Mouse (Mus musculus): ENCODE measurements around the gene Paf1. TPM values are rescaled to one million over a fixed set of nuclear protein-coding genes. Genes with fewer than 3 reads are reported as not detected.

The Paf1 gene
- total RNA-seq, 2 experiments from 2014 or later = 62.4 to 64.0 TPM

- intact Hi-C loops (cut with DNase I) = no loop called here
- DNase-seq (ENCODE audit: low spot score in 2 of 2) = no peak
Measured at GRCm38 (mm10) chr7:28368276-28368920, 24.4 kb upstream of the Paf1 start.

- intact Hi-C loops (cut with DNase I) = no loop called here
- DNase-seq (ENCODE audit: low spot score in 2 of 2) = no peak
Measured at GRCm38 (mm10) chr7:28370051-28370450, 22.7 kb upstream of the Paf1 start.

GRCm38 (mm10) chr7:28370977-28371513, 21.7 kb upstream of the Paf1 start:
- intact Hi-C loops (cut with DNase I) = no loop called here
- DNase-seq (ENCODE audit: low spot score in 2 of 2) = no peak

GRCm38 (mm10) chr7:28371514-28371989, 21.2 kb upstream of the Paf1 start:
- DNase-seq (ENCODE audit: low spot score in 2 of 2) = no peak
- intact Hi-C loops (cut with DNase I) = no loop called here

- intact Hi-C loops (cut with DNase I) = loop anchor here (1.0 to 2.0 kb wide), 2 partner anchors 14 to 22 kb away; partner anchors contain the start of gene Rps16
- DNase-seq (ENCODE audit: low spot score in 2 of 2) = peak; percentile 95 to 98
Measured at GRCm38 (mm10) chr7:28372251-28373108, 20.3 kb upstream of the Paf1 start, which contains the start of gene Plekhg2. Plekhg2 (minus strand) TSS chr7:28372599.

- intact Hi-C loops (cut with DNase I) = loop anchor here (1.0 to 2.0 kb wide), 2 partner anchors 13 to 22 kb away; partner anchors contain the start of gene Rps16
- peak; percentile 67 to 87 for DNase-seq (ENCODE audit: low spot score in 2 of 2)
Measured at GRCm38 (mm10) chr7:28373131-28373581, 19.6 kb upstream of the Paf1 start.

- intact Hi-C loops (cut with DNase I) = loop anchor here (1.0 to 2.0 kb wide), 2 partner anchors 12 to 23 kb away; partner anchors contain the start of gene Rps16
- no peak for DNase-seq (ENCODE audit: low spot score in 2 of 2)
Measured at GRCm38 (mm10) chr7:28373891-28374495, 18.8 kb upstream of the Paf1 start.

- DNase-seq (ENCODE audit: low spot score in 2 of 2) = no peak
- intact Hi-C loops (cut with DNase I) = no loop called here
Measured at GRCm38 (mm10) chr7:28374647-28375046, 18.1 kb upstream of the Paf1 start.

- DNase-seq (ENCODE audit: low spot score in 2 of 2) = peak; percentile 70 to 82
- intact Hi-C loops (cut with DNase I) = no loop called here
Measured at GRCm38 (mm10) chr7:28375176-28375921, 17.4 kb upstream of the Paf1 start.

- no peak for DNase-seq (ENCODE audit: low spot score in 2 of 2)
- intact Hi-C loops (cut with DNase I) = no loop called here
Measured at GRCm38 (mm10) chr7:28376011-28376771, 16.6 kb upstream of the Paf1 start.

GRCm38 (mm10) chr7:28377190-28378065, 15.3 kb upstream of the Paf1 start:
- DNase-seq (ENCODE audit: low spot score in 2 of 2) = no peak
- intact Hi-C loops (cut with DNase I) = no loop called here

- DNase-seq (ENCODE audit: low spot score in 2 of 2) = no peak
- intact Hi-C loops (cut with DNase I) = no loop called here
Measured at GRCm38 (mm10) chr7:28378066-28378690, 14.6 kb upstream of the Paf1 start.

GRCm38 (mm10) chr7:28378769-28379651, 13.7 kb upstream of the Paf1 start:
- intact Hi-C loops (cut with DNase I) = no loop called here
- DNase-seq (ENCODE audit: low spot score in 2 of 2) = peak; percentile 79 to 82

- intact Hi-C loops (cut with DNase I) = no loop called here
- no peak for DNase-seq (ENCODE audit: low spot score in 2 of 2)
Measured at GRCm38 (mm10) chr7:28380237-28381016, 12.3 kb upstream of the Paf1 start, which contains the start of gene Zfp36. Zfp36 (minus strand) TSS chr7:28380253.

Measured in left cerebral cortex, postnatal 25 days (tissue).